Mouse (Mus musculus): Measurements from ENCODE around the gene Zfp992. TPM values are rescaled to one million over a fixed set of nuclear protein-coding genes. Genes with fewer than 3 reads are reported as not detected.
"Not testable (repeated sequence)": the region's sequence is repeated elsewhere in the genome, so short reads cannot be mapped to it uniquely, and the experiment has no call there.

The Zfp992 gene
- polyA plus RNA-seq, 1 experiment from 2014 or later = 9.0 TPM

GRCm38 (mm10) chr4:146449711-146450110 is 888 bp downstream of the Zfp992 start:
- not testable (repeated sequence) for DNase-seq (ENCODE audit: low spot score); H3K36me3 ChIP-seq (ENCODE audit: control insufficient read depth, insufficient read depth, low read length); H3K27me3 ChIP-seq (replicated peaks; ENCODE audit: control insufficient read depth, insufficient read depth, low read length); H3K4me3 ChIP-seq (ENCODE audit: low read depth, low read length); H3K9ac ChIP-seq (ENCODE audit: low read depth, low read length); H3K4me2 ChIP-seq; H3K27ac ChIP-seq (ENCODE audit: low read depth, low read length); H3K4me1 ChIP-seq (replicated peaks; ENCODE audit: control insufficient read depth, insufficient read depth, low read length)
- 85% methylated on average over 5 of the region's 5 CpGs for WGBS
- H3K9me3 ChIP-seq (ENCODE audit: control insufficient read depth, low read length) = peaks cover 20% of the 10 kb centered on the region
- peak; percentile 22; the same call in 1 of the 2 replicates for ATAC-seq (replicated peaks; ENCODE audit: low FRiP score)

- H3K4me1 ChIP-seq (replicated peaks; ENCODE audit: control insufficient read depth, insufficient read depth, low read length); ATAC-seq (replicated peaks; ENCODE audit: low FRiP score); H3K4me2 ChIP-seq; H3K27ac ChIP-seq (ENCODE audit: low read depth, low read length); H3K27me3 ChIP-seq (replicated peaks; ENCODE audit: control insufficient read depth, insufficient read depth, low read length); H3K4me3 ChIP-seq (ENCODE audit: low read depth, low read length); H3K9ac ChIP-seq (ENCODE audit: low read depth, low read length); DNase-seq (ENCODE audit: low spot score): not testable (repeated sequence)
- Histone ChIP-seq H3K9me3 (ENCODE audit: control insufficient read depth, low read length) (peaks cover 34% of the 10 kb centered on the region), H3K36me3 (ENCODE audit: control insufficient read depth, insufficient read depth, low read length) (peaks cover 12% of the 10 kb centered on the region; the same call in 1 of the 2 replicates)
- 80% methylated on average over 2 of the region's 2 CpGs for WGBS
Measured at GRCm38 (mm10) chr4:146452576-146452975, 3.8 kb downstream of the Zfp992 start.

GRCm38 (mm10) chr4:146454170-146454569 is 5.3 kb downstream of the Zfp992 start:
- Histone ChIP-seq H3K36me3 (ENCODE audit: control insufficient read depth, insufficient read depth, low read length) (peaks cover 13% of the 10 kb centered on the region; the same call in 1 of the 2 replicates), H3K9me3 (ENCODE audit: control insufficient read depth, low read length) (peaks cover 35% of the 10 kb centered on the region)
- not testable (repeated sequence) for H3K4me1 ChIP-seq (replicated peaks; ENCODE audit: control insufficient read depth, insufficient read depth, low read length); H3K27ac ChIP-seq (ENCODE audit: low read depth, low read length); H3K27me3 ChIP-seq (replicated peaks; ENCODE audit: control insufficient read depth, insufficient read depth, low read length); H3K4me3 ChIP-seq (ENCODE audit: low read depth, low read length); H3K9ac ChIP-seq (ENCODE audit: low read depth, low read length); H3K4me2 ChIP-seq; ATAC-seq (replicated peaks; ENCODE audit: low FRiP score); DNase-seq (ENCODE audit: low spot score)
- 68% methylated on average over 1 of the region's 1 CpGs for WGBS

GRCm38 (mm10) chr4:146454896-146455295 is 6.1 kb downstream of the Zfp992 start:
- Histone ChIP-seq H3K27me3 (replicated peaks; ENCODE audit: control insufficient read depth, insufficient read depth, low read length) (no peaks in the 10 kb centered on the region), H3K9me3 (ENCODE audit: control insufficient read depth, low read length) (peaks cover 35% of the 10 kb centered on the region), H3K27ac (ENCODE audit: low read depth, low read length) (no peak overlapping the region), H3K36me3 (ENCODE audit: control insufficient read depth, insufficient read depth, low read length) (peaks cover 13% of the 10 kb centered on the region; the same call in 1 of the 2 replicates), H3K9ac (ENCODE audit: low read depth, low read length) (no peak overlapping the region), H3K4me2 (no peak overlapping the region), H3K4me3 (ENCODE audit: low read depth, low read length) (no peak overlapping the region), H3K4me1 (replicated peaks; ENCODE audit: control insufficient read depth, insufficient read depth, low read length) (no peaks in the 10 kb centered on the region)
- WGBS = 57% methylated on average over 2 of the region's 2 CpGs
- DNase-seq (ENCODE audit: low spot score) = peak; percentile 29
- no peak for ATAC-seq (replicated peaks; ENCODE audit: low FRiP score)

- peak; percentile 19; the same call in 1 of the 2 replicates for ATAC-seq (replicated peaks; ENCODE audit: low FRiP score)
- peaks cover 35% of the 10 kb centered on the region for H3K9me3 ChIP-seq (ENCODE audit: control insufficient read depth, low read length)
- H3K36me3 ChIP-seq (ENCODE audit: control insufficient read depth, insufficient read depth, low read length) = peaks cover 13% of the 10 kb centered on the region; the same call in 1 of the 2 replicates
- no peak overlapping the region for H3K27ac ChIP-seq (ENCODE audit: low read depth, low read length)
- peak; percentile 35 for DNase-seq (ENCODE audit: low spot score)
- H3K4me3 ChIP-seq (ENCODE audit: low read depth, low read length) = no peak overlapping the region
- H3K9ac ChIP-seq (ENCODE audit: low read depth, low read length) = no peak overlapping the region
- no peak overlapping the region for H3K4me2 ChIP-seq
- 90% methylated on average over 7 of the region's 7 CpGs for WGBS
- H3K4me1 ChIP-seq (replicated peaks; ENCODE audit: control insufficient read depth, insufficient read depth, low read length) = no peaks in the 10 kb centered on the region
- H3K27me3 ChIP-seq (replicated peaks; ENCODE audit: control insufficient read depth, insufficient read depth, low read length) = no peaks in the 10 kb centered on the region
Measured at GRCm38 (mm10) chr4:146455321-146455721, 6.5 kb downstream of the Zfp992 start.

GRCm38 (mm10) chr4:146456061-146456726 is 7.4 kb downstream of the Zfp992 start:
- Histone ChIP-seq H3K36me3 (ENCODE audit: control insufficient read depth, insufficient read depth, low read length) (peaks cover 13% of the 10 kb centered on the region; the same call in 1 of the 2 replicates), H3K27me3 (replicated peaks; ENCODE audit: control insufficient read depth, insufficient read depth, low read length) (no peaks in the 10 kb centered on the region), H3K9me3 (ENCODE audit: control insufficient read depth, low read length) (peaks cover 38% of the 10 kb centered on the region), H3K4me1 (replicated peaks; ENCODE audit: control insufficient read depth, insufficient read depth, low read length) (no peaks in the 10 kb centered on the region), H3K27ac (ENCODE audit: low read depth, low read length) (no peak overlapping the region), H3K9ac (ENCODE audit: low read depth, low read length) (no peak overlapping the region), H3K4me2 (no peak overlapping the region), H3K4me3 (ENCODE audit: low read depth, low read length) (no peak overlapping the region)
- ATAC-seq (replicated peaks; ENCODE audit: low FRiP score) (peak; percentile 6; the same call in 1 of the 2 replicates), DNase-seq (ENCODE audit: low spot score) (peak; percentile 33)
- 74% methylated on average over 4 of the region's 4 CpGs for WGBS

GRCm38 (mm10) chr4:146457126-146457525 is 8.3 kb downstream of the Zfp992 start:
- Histone ChIP-seq H3K9ac (ENCODE audit: low read depth, low read length) (no peak overlapping the region), H3K4me2 (no peak overlapping the region), H3K4me1 (replicated peaks; ENCODE audit: control insufficient read depth, insufficient read depth, low read length) (no peaks in the 10 kb centered on the region), H3K9me3 (ENCODE audit: control insufficient read depth, low read length) (peaks cover 38% of the 10 kb centered on the region), H3K4me3 (ENCODE audit: low read depth, low read length) (no peak overlapping the region), H3K27ac (ENCODE audit: low read depth, low read length) (no peak overlapping the region), H3K36me3 (ENCODE audit: control insufficient read depth, insufficient read depth, low read length) (peaks cover 13% of the 10 kb centered on the region; the same call in 1 of the 2 replicates), H3K27me3 (replicated peaks; ENCODE audit: control insufficient read depth, insufficient read depth, low read length) (no peaks in the 10 kb centered on the region)
- WGBS = 71% methylated on average over 2 of the region's 2 CpGs
- ATAC-seq (replicated peaks; ENCODE audit: low FRiP score) = 0 out of 2 replicates have a peak, but pooled peaks have one; percentile 4
- DNase-seq (ENCODE audit: low spot score) = peak; percentile 23

- peak; percentile 35 for DNase-seq (ENCODE audit: low spot score)
- no peak overlapping the region for H3K4me2 ChIP-seq
- no peaks in the 10 kb centered on the region for H3K27me3 ChIP-seq (replicated peaks; ENCODE audit: control insufficient read depth, insufficient read depth, low read length)
- no peak overlapping the region for H3K4me3 ChIP-seq (ENCODE audit: low read depth, low read length)
- H3K9ac ChIP-seq (ENCODE audit: low read depth, low read length) = no peak overlapping the region
- 81% methylated on average over 1 of the region's 1 CpGs for WGBS
- ATAC-seq (replicated peaks; ENCODE audit: low FRiP score) = peak; percentile 37
- H3K27ac ChIP-seq (ENCODE audit: low read depth, low read length) = no peak overlapping the region
- H3K9me3 ChIP-seq (ENCODE audit: control insufficient read depth, low read length) = peaks cover 35% of the 10 kb centered on the region
- peaks cover 10% of the 10 kb centered on the region; the same call in 1 of the 2 replicates for H3K36me3 ChIP-seq (ENCODE audit: control insufficient read depth, insufficient read depth, low read length)
- H3K4me1 ChIP-seq (replicated peaks; ENCODE audit: control insufficient read depth, insufficient read depth, low read length) = no peaks in the 10 kb centered on the region
Measured at GRCm38 (mm10) chr4:146457720-146458119, 8.9 kb downstream of the Zfp992 start.

- not testable (repeated sequence) for H3K27me3 ChIP-seq (replicated peaks; ENCODE audit: control insufficient read depth, insufficient read depth, low read length); H3K27ac ChIP-seq (ENCODE audit: low read depth, low read length); H3K9ac ChIP-seq (ENCODE audit: low read depth, low read length); H3K4me3 ChIP-seq (ENCODE audit: low read depth, low read length); ATAC-seq (replicated peaks; ENCODE audit: low FRiP score); H3K4me2 ChIP-seq; H3K4me1 ChIP-seq (replicated peaks; ENCODE audit: control insufficient read depth, insufficient read depth, low read length)
- DNase-seq (ENCODE audit: low spot score) = peak; percentile 26
- WGBS = 82% methylated on average over 5 of the region's 5 CpGs
- Histone ChIP-seq H3K9me3 (ENCODE audit: control insufficient read depth, low read length) (peaks cover 36% of the 10 kb centered on the region), H3K36me3 (ENCODE audit: control insufficient read depth, insufficient read depth, low read length) (peaks cover 14% of the 10 kb centered on the region; the same call in 1 of the 2 replicates)
Measured at GRCm38 (mm10) chr4:146459822-146460221, 11.0 kb downstream of the Zfp992 start.

All from liver, embryonic 11.5 days (tissue).